In the genomic region with DNA sequence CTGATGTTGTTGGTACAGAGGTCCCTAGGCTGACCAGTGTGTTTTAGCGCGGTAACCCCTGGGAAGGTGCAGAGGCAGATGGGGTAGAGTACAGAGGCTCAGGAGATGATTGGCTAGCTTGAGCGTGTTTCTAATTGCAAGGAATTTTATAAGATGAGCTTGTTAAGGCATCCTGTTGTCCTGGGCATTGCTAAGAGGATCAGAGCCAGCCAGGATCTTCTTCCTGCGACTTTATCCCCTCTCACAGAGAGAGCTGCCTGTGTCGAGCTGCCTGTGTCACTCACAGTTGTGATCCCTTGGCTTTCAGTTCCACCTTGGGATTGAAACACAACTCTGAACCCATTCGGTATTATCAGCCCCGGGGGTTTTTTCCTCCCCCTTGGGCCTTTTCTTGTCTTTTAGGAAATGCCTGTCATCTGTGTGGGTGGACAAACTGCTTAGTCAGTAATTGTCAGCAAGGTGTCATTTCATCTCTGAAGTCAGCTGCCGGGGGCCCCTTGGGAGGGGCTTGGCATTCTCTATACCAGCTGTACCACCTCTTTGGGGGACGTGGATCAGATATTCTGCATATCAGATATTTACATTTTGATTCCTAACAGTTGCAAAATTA, we compare ENCODE assay signal across 23 mouse cellular contexts.
DNase-seq lines count a peak whose midpoint lies in the region; ATAC-seq and TF ChIP-seq lines count a peak whose summit lies in the region.
"Had no signal": no experiment of that assay in that cellular context is flagged by ENCODE, and none has a peak within 500 bp of the region (broad histone marks: within the 10 kb centered on the region; RNA-seq: fewer than 3 reads in every experiment).

No protein-coding gene starts in this region.

- H3K9me3 ChIP-seq in heart, embryonic 10.5 days: no peaks in the 10 kb centered on the region
- no peaks in the 10 kb centered on the region for H3K9me3 ChIP-seq in lung, embryonic 16.5 days (ENCODE audit: control insufficient read depth, low read length)
- H3K9me3 ChIP-seq in liver, embryonic 13.5 days (replicated peaks): no peaks in the 10 kb centered on the region
- no peaks in the 10 kb centered on the region for H3K9me3 ChIP-seq in forebrain, embryonic 13.5 days (replicated peaks)
- H3K9me3 ChIP-seq: forebrain, embryonic 10.5 days; heart, embryonic 15.5 days; hindbrain, embryonic 10.5 days; limb, embryonic 15.5 days; lung, embryonic 15.5 days; midbrain, embryonic 12.5 days; neural tube, embryonic 12.5 days had no signal

- no peaks in the 10 kb centered on the region for H3K27me3 ChIP-seq in heart, embryonic 10.5 days (ENCODE audit: insufficient read depth, poor library complexity, severe bottlenecking)
- no peaks in the 10 kb centered on the region for H3K27me3 ChIP-seq in lung, embryonic 16.5 days (ENCODE audit: control insufficient read depth, insufficient read depth, low read depth, low read length)
- no peaks in the 10 kb centered on the region for H3K27me3 ChIP-seq in liver, embryonic 13.5 days
- no peaks in the 10 kb centered on the region for H3K27me3 ChIP-seq in cerebellum, adult 2 months (ENCODE audit: control insufficient read depth, insufficient read depth, low read length)
- H3K27me3 ChIP-seq in forebrain, embryonic 13.5 days: no peaks in the 10 kb centered on the region
- H3K27me3 ChIP-seq: heart, embryonic 15.5 days; limb, embryonic 15.5 days; lung, embryonic 15.5 days; midbrain, embryonic 12.5 days; neural tube, embryonic 12.5 days had no signal

- H3K27ac ChIP-seq in heart, embryonic 10.5 days: peak overlapping the region; percentile 52; the same call in 1 of the 2 replicates
- H3K27ac ChIP-seq in lung, embryonic 16.5 days (ENCODE audit: low read length): no peak overlapping the region
- H3K27ac ChIP-seq in liver, embryonic 13.5 days: 0 out of 2 replicates have a peak overlapping the region, but pooled peaks have one; percentile 40
- H3K27ac ChIP-seq in cerebellum, adult 2 months (ENCODE audit: insufficient read depth, low read length): no peak overlapping the region
- no peak overlapping the region for H3K27ac ChIP-seq in forebrain, embryonic 13.5 days
- H3K27ac ChIP-seq: forebrain, embryonic 10.5 days; hindbrain, embryonic 10.5 days; limb, embryonic 15.5 days; lung, embryonic 15.5 days; macrophage; midbrain, embryonic 12.5 days; neural tube, embryonic 12.5 days had no signal

- no peak overlapping the region for H3K4me2 ChIP-seq in lung, embryonic 16.5 days (ENCODE audit: low read depth, low read length)
- H3K4me2 ChIP-seq in liver, embryonic 13.5 days: no peak overlapping the region
- no peak overlapping the region for H3K4me2 ChIP-seq in forebrain, embryonic 13.5 days
- H3K4me2 ChIP-seq: heart, embryonic 15.5 days; limb, embryonic 15.5 days; lung, embryonic 15.5 days; midbrain, embryonic 12.5 days; neural tube, embryonic 12.5 days had no signal

- no peak for ATAC-seq in lung, embryonic 16.5 days (ENCODE audit: low read depth)
- no peak for ATAC-seq in liver, embryonic 13.5 days (ENCODE audit: low read depth)
- no peak for ATAC-seq in forebrain, embryonic 13.5 days

- peaks cover 63% of the 10 kb centered on the region for H3K4me1 ChIP-seq in heart, embryonic 10.5 days
- peaks cover 5% of the 10 kb centered on the region; the same call in 1 of the 2 replicates for H3K4me1 ChIP-seq in lung, embryonic 16.5 days (replicated peaks; ENCODE audit: control insufficient read depth, insufficient read depth, low read length)
- H3K4me1 ChIP-seq in liver, embryonic 13.5 days (replicated peaks): peaks cover 64% of the 10 kb centered on the region
- peaks cover 17% of the 10 kb centered on the region for H3K4me1 ChIP-seq in cerebellum, adult 2 months (ENCODE audit: control insufficient read depth, insufficient read depth, low read length)
- peaks cover 19% of the 10 kb centered on the region for H3K4me1 ChIP-seq in forebrain, embryonic 13.5 days

- H3K4me3 ChIP-seq in heart, embryonic 10.5 days: no peak overlapping the region
- H3K4me3 ChIP-seq in lung, embryonic 16.5 days (ENCODE audit: low read length): no peak overlapping the region
- H3K4me3 ChIP-seq in liver, embryonic 13.5 days (replicated peaks): no peak overlapping the region
- no peak overlapping the region for H3K4me3 ChIP-seq in cerebellum, adult 2 months (replicated peaks; ENCODE audit: insufficient read depth, low read depth, low read length)
- H3K4me3 ChIP-seq in forebrain, embryonic 13.5 days: no peak overlapping the region
- H3K4me3 ChIP-seq: forebrain, embryonic 10.5 days; heart, embryonic 15.5 days; hindbrain, embryonic 10.5 days; limb, embryonic 15.5 days; lung, embryonic 15.5 days; midbrain, embryonic 12.5 days; neural tube, embryonic 12.5 days had no signal

- 0 out of 2 replicates have a peak overlapping the region, but pooled peaks have one; percentile 8 for H3K9ac ChIP-seq in lung, embryonic 16.5 days (ENCODE audit: low read length)
- no peak overlapping the region for H3K9ac ChIP-seq in liver, embryonic 13.5 days
- H3K9ac ChIP-seq in forebrain, embryonic 13.5 days: no peak overlapping the region
- H3K9ac ChIP-seq: heart, embryonic 15.5 days; limb, embryonic 15.5 days; lung, embryonic 15.5 days; midbrain, embryonic 12.5 days; neural tube, embryonic 12.5 days had no signal

- DNase-seq in heart, embryonic 10.5 days (ENCODE audit: low spot score): no peak
- no peak for DNase-seq in heart, adult 18-20 months
- no peak for DNase-seq in lung, adult 18-20 months
- DNase-seq in liver, embryonic 13.5 days: no peak
- no peak for DNase-seq in cerebellum, adult 2 months
- DNase-seq: adrenal gland, postnatal 14 days; B cell, adult 2 months; cerebellum, postnatal 25 days; gastrocnemius, postnatal 25 days; kidney, adult 11 months; right cerebral cortex, postnatal 14 days; spleen, adult 18-20 months; thymus, postnatal 25 days had no signal

- TF ChIP-seq POLR2A in cerebellum, adult 2 months (IDR thresholded peaks at IDR 0.05; ENCODE audit: borderline replicate concordance, insufficient read depth, low read length): no peak

- TF ChIP-seq CTCF in cerebellum, adult 2 months (IDR thresholded peaks at IDR 0.05; ENCODE audit: borderline replicate concordance, insufficient read depth, low read depth, low read length): no peak

- WGBS in heart, embryonic 10.5 days: 48% methylated on average over 9 of the region's 9 CpGs
- WGBS in lung, embryonic 16.5 days: 56% methylated on average over 9 of the region's 9 CpGs
- WGBS in liver, embryonic 13.5 days (ENCODE audit: insufficient replicate concordance): 40% methylated on average over 9 of the region's 9 CpGs
- WGBS in cerebellum, adult 2 months: 45% methylated on average over 9 of the region's 9 CpGs
- WGBS in forebrain, embryonic 13.5 days: 61% methylated on average over 9 of the region's 9 CpGs

- H3K36me3 ChIP-seq in heart, embryonic 10.5 days: peaks cover 27% of the 10 kb centered on the region
- peaks cover 12% of the 10 kb centered on the region for H3K36me3 ChIP-seq in lung, embryonic 16.5 days (ENCODE audit: control insufficient read depth, insufficient read depth, low read length)
- peaks cover 27% of the 10 kb centered on the region for H3K36me3 ChIP-seq in liver, embryonic 13.5 days
- peaks cover 17% of the 10 kb centered on the region; the same call in 1 of the 2 replicates for H3K36me3 ChIP-seq in forebrain, embryonic 13.5 days (ENCODE audit: poor library complexity, severe bottlenecking)
- H3K36me3 ChIP-seq: lung, embryonic 15.5 days had no signal

Comparison
In these comparisons a context has a peak if more than half of its experiments do, and no peak if none do; other contexts are left out.
1. H3K27ac ChIP-seq: peak in heart, embryonic 10.5 days (single experiment) and liver, embryonic 13.5 days (single experiment); none in lung, embryonic 16.5 days (single experiment), cerebellum, adult 2 months (single experiment) and forebrain, embryonic 13.5 days (single experiment).